Comparison of ENCODE assay signal across 14 mouse cellular contexts in the genomic region with DNA sequence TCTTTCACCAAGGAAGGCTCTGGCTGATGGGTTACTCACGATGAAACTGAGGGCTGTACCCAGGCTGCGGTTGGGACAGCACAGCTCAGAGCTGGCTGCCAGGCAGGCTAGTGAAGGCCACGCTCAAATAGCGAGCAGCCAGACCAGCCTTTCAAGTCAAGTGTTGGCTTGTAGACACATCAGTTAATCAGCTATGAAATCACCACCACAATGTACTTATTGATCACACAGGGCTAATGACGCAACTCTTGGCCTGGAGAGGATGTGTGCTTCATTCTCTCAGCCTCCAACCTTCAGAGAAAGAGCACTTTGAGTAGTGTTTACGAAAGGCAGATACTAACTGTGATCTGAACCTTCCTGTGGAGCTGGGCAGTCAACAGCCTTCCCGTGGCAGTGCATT.
DNase-seq lines count a peak whose midpoint lies in the region; ATAC-seq and TF ChIP-seq lines count a peak whose summit lies in the region.
"Had no signal": no experiment of that assay in that cellular context is flagged by ENCODE, and none has a peak within 500 bp of the region (broad histone marks: within the 10 kb centered on the region; RNA-seq: fewer than 3 reads in every experiment).

No protein-coding gene starts in this region.

- H3K4me3 ChIP-seq in forebrain, embryonic 16.5 days (replicated peaks; ENCODE audit: low read length) = no peak overlapping the region
- H3K4me3 ChIP-seq in forebrain, embryonic 13.5 days = no peak overlapping the region
- no peak overlapping the region for H3K4me3 ChIP-seq in hindbrain, postnatal 0 days (ENCODE audit: low read length)
- no peak overlapping the region for H3K4me3 ChIP-seq in hindbrain, embryonic 10.5 days
- H3K4me3 ChIP-seq: gastrocnemius, adult 2 months; kidney, embryonic 15.5 days; liver, embryonic 15.5 days; stomach, embryonic 15.5 days had no signal

- H3K9ac ChIP-seq in forebrain, embryonic 16.5 days (replicated peaks; ENCODE audit: low read depth, low read length) = no peak overlapping the region
- H3K9ac ChIP-seq in forebrain, embryonic 13.5 days = no peak overlapping the region
- no peak overlapping the region for H3K9ac ChIP-seq in hindbrain, postnatal 0 days (replicated peaks; ENCODE audit: low read length)
- H3K9ac ChIP-seq: kidney, embryonic 15.5 days; liver, embryonic 15.5 days; stomach, embryonic 15.5 days had no signal

- WGBS in forebrain, embryonic 16.5 days = 59% methylated on average over 7 of the region's 7 CpGs
- WGBS in forebrain, embryonic 13.5 days = 59% methylated on average over 7 of the region's 7 CpGs
- 37% methylated on average over 7 of the region's 7 CpGs for WGBS in hindbrain, postnatal 0 days
- 58% methylated on average over 7 of the region's 7 CpGs for WGBS in hindbrain, embryonic 10.5 days

- intact Hi-C loops in gastrocnemius, postnatal 36 days (cut with DNase I) = no loop called here

- peak; percentile 61 for ATAC-seq in forebrain, embryonic 16.5 days
- ATAC-seq in forebrain, embryonic 13.5 days = no peak
- peak; percentile 83 for ATAC-seq in hindbrain, postnatal 0 days

- DNase-seq in hindbrain, postnatal 0 days (ENCODE audit: low spot score) = peak; percentile 24
- DNase-seq in hindbrain, embryonic 10.5 days (ENCODE audit: low spot score) = no peak
- DNase-seq in urinary bladder, adult 2 months (ENCODE audit: low spot score) = peak; percentile 31
- no peak for DNase-seq in urinary bladder, postnatal 10 days (ENCODE audit: low spot score)
- DNase-seq in gastrocnemius, postnatal 36 days = no peak
- no peak for DNase-seq in thymus, postnatal 4 days
- DNase-seq: gastrocnemius, adult 2 months; heart, postnatal 14 days; thymus, postnatal 36 days had no signal

- H3K9me3 ChIP-seq in forebrain, embryonic 16.5 days (ENCODE audit: control insufficient read depth, low read length) = no peaks in the 10 kb centered on the region
- no peaks in the 10 kb centered on the region for H3K9me3 ChIP-seq in forebrain, embryonic 13.5 days (replicated peaks)
- H3K9me3 ChIP-seq in hindbrain, postnatal 0 days (ENCODE audit: low read length) = no peaks in the 10 kb centered on the region
- no peaks in the 10 kb centered on the region for H3K9me3 ChIP-seq in hindbrain, embryonic 10.5 days
- H3K9me3 ChIP-seq: kidney, embryonic 15.5 days; liver, embryonic 15.5 days; stomach, embryonic 15.5 days had no signal

- H3K4me2 ChIP-seq in forebrain, embryonic 16.5 days (ENCODE audit: low read length) = no peak overlapping the region
- no peak overlapping the region for H3K4me2 ChIP-seq in forebrain, embryonic 13.5 days
- H3K4me2 ChIP-seq in hindbrain, postnatal 0 days (ENCODE audit: low read depth, low read length) = no peak overlapping the region
- H3K4me2 ChIP-seq: kidney, embryonic 15.5 days; liver, embryonic 15.5 days; stomach, embryonic 15.5 days had no signal

- H3K36me3 ChIP-seq in forebrain, embryonic 16.5 days (ENCODE audit: control insufficient read depth, insufficient read depth) = no peaks in the 10 kb centered on the region
- H3K36me3 ChIP-seq in forebrain, embryonic 13.5 days (ENCODE audit: poor library complexity, severe bottlenecking) = no peaks in the 10 kb centered on the region
- H3K36me3 ChIP-seq in hindbrain, postnatal 0 days (ENCODE audit: insufficient read depth, low read length) = no peaks in the 10 kb centered on the region
- no peaks in the 10 kb centered on the region for H3K36me3 ChIP-seq in hindbrain, embryonic 10.5 days
- H3K36me3 ChIP-seq: kidney, embryonic 15.5 days; liver, embryonic 15.5 days; stomach, embryonic 15.5 days had no signal

- H3K4me1 ChIP-seq in forebrain, embryonic 16.5 days (replicated peaks; ENCODE audit: control insufficient read depth, insufficient read depth, low read length) = no peaks in the 10 kb centered on the region
- H3K4me1 ChIP-seq in forebrain, embryonic 13.5 days = no peaks in the 10 kb centered on the region
- H3K4me1 ChIP-seq in hindbrain, postnatal 0 days (ENCODE audit: insufficient read depth, low read length) = peaks cover 5% of the 10 kb centered on the region; the same call in 1 of the 2 replicates
- H3K4me1 ChIP-seq in hindbrain, embryonic 10.5 days (replicated peaks) = peaks cover 26% of the 10 kb centered on the region
- H3K4me1 ChIP-seq: liver, embryonic 15.5 days; stomach, embryonic 15.5 days had no signal

- TF ChIP-seq CTCF in hindbrain, postnatal 0 days (IDR thresholded peaks at IDR 0.05; ENCODE audit: low read depth) = no peak

- H3K27me3 ChIP-seq in forebrain, embryonic 16.5 days (replicated peaks; ENCODE audit: control insufficient read depth, insufficient read depth, low read length) = no peaks in the 10 kb centered on the region
- no peaks in the 10 kb centered on the region for H3K27me3 ChIP-seq in forebrain, embryonic 13.5 days
- H3K27me3 ChIP-seq in hindbrain, postnatal 0 days (ENCODE audit: insufficient read depth, low read length) = no peaks in the 10 kb centered on the region
- H3K27me3 ChIP-seq in hindbrain, embryonic 10.5 days (ENCODE audit: insufficient read depth, poor library complexity, severe bottlenecking) = no peaks in the 10 kb centered on the region
- H3K27me3 ChIP-seq: kidney, embryonic 15.5 days; liver, embryonic 15.5 days; stomach, embryonic 15.5 days had no signal

- H3K27ac ChIP-seq in forebrain, embryonic 16.5 days (ENCODE audit: low read length) = no peak overlapping the region
- no peak overlapping the region for H3K27ac ChIP-seq in forebrain, embryonic 13.5 days
- H3K27ac ChIP-seq in hindbrain, postnatal 0 days = no peak overlapping the region
- H3K27ac ChIP-seq in hindbrain, embryonic 10.5 days = no peak overlapping the region; the same call in 1 of the 2 replicates
- H3K27ac ChIP-seq: gastrocnemius, adult 2 months; kidney, embryonic 15.5 days; liver, embryonic 15.5 days; stomach, embryonic 15.5 days had no signal

Comparison
In these comparisons a context has a peak if more than half of its experiments do, and no peak if none do; other contexts are left out.
1. DNase-seq: peak in hindbrain, postnatal 0 days (single experiment) and urinary bladder, adult 2 months (single experiment); none in hindbrain, embryonic 10.5 days (single experiment), urinary bladder, postnatal 10 days (single experiment), gastrocnemius, postnatal 36 days (0 of 2) and thymus, postnatal 4 days (single experiment).